Mouse (Mus musculus) heart, adult 2 months (tissue): ENCODE data around the gene Noc3l. TPM values are rescaled to one million over a fixed set of nuclear protein-coding genes. Genes with fewer than 3 reads are reported as not detected.

Experiments
- DNase-seq, 2 experiments: peaks; one replicate each; pipeline ENCODE4 v3.0.0; 2021
- H3K27ac ChIP-seq: fragments of 200-600 bp; 2 replicates; pipeline ENCODE4 v1.8.1; 2022
- H3K27me3 ChIP-seq: fragments of 200-500 bp; 2 replicates; pipeline ENCODE4 v1.6.1; 2012; ENCODE audit warnings: mild to moderate bottlenecking, low read length, inconsistent platforms, mixed read lengths; ENCODE audit not compliant: control insufficient read depth, insufficient read depth
- H3K36me3 ChIP-seq: fragments of 200-500 bp; 2 replicates; pipeline ENCODE4 v1.6.1; 2012; ENCODE audit warnings: low read length, inconsistent platforms; ENCODE audit not compliant: control insufficient read depth, insufficient read depth
- H3K4me1 ChIP-seq: fragments of 200-500 bp; 2 replicates; pipeline ENCODE4 v1.6.1; 2011; ENCODE audit warnings: low read length; ENCODE audit not compliant: control insufficient read depth, insufficient read depth
- H3K4me3 ChIP-seq: fragments of 200-600 bp; 2 replicates; pipeline ENCODE4 v1.8.1; 2022
- H3K79me2 ChIP-seq: fragments of 200-500 bp; replicated peaks from 2 replicates; pipeline ENCODE4 v1.6.1; 2012; ENCODE audit warnings: mild to moderate bottlenecking, inconsistent platforms, low read length, moderate library complexity, mixed read lengths; ENCODE audit not compliant: control insufficient read depth, insufficient read depth
- H3K9ac ChIP-seq: fragments of 200-500 bp; 2 replicates; pipeline ENCODE4 v1.6.1; 2012; ENCODE audit warnings: low read depth, mild to moderate bottlenecking, control low read depth, inconsistent platforms, low read length, mixed read lengths
- CTCF ChIP-seq: fragments of 200-600 bp; IDR thresholded peaks from 2 replicates; pipeline ENCODE4 v1.8.1; 2022; ENCODE audit warnings: antibody characterized with exemption, mild to moderate bottlenecking, moderate library complexity
- EP300 ChIP-seq: fragments of 200-500 bp; IDR thresholded peaks from 2 replicates; pipeline ENCODE4 v1.6.1; 2011; ENCODE audit warnings: low read depth, low read length, control low read depth; ENCODE audit not compliant: insufficient read depth
- POLR2A ChIP-seq: fragments of 200-500 bp; IDR thresholded peaks from 2 replicates; pipeline ENCODE4 v1.6.1; 2011; ENCODE audit warnings: mild to moderate bottlenecking, low read depth, low read length, control low read depth; ENCODE audit not compliant: insufficient read depth
- WGBS: fragments of 180-500 bp; shearing (Covaris S2); methylation state at CpG from one replicate; pipeline ENCODE4 v1.1.7; 2018; 5-methylcytosine and 5-hydroxymethylcytosine counted together
- intact Hi-C: fragments of 180-260 bp; cut with DNase I; formaldehyde crosslinking; loops from one replicate; pipeline ENCODE4 v1.15.1; 2025
- polyA plus RNA-seq: library from polyadenylated mRNA; depleted of rRNA; stranded (reverse); fragments of >200 nt; gene quantifications from 2 replicates; pipeline ENCODE4 v1.2.3, GENCODE M21; 2012
- total RNA-seq, 2 experiments: library from RNA; stranded (reverse); gene quantifications; 2 replicates each; pipeline ENCODE4 v1.2.3; 2021

Noc3l gene
- total and polyA plus RNA-seq, 3 experiments, result 1.8 to 7.6 (median 6.7) TPM

DNA sequence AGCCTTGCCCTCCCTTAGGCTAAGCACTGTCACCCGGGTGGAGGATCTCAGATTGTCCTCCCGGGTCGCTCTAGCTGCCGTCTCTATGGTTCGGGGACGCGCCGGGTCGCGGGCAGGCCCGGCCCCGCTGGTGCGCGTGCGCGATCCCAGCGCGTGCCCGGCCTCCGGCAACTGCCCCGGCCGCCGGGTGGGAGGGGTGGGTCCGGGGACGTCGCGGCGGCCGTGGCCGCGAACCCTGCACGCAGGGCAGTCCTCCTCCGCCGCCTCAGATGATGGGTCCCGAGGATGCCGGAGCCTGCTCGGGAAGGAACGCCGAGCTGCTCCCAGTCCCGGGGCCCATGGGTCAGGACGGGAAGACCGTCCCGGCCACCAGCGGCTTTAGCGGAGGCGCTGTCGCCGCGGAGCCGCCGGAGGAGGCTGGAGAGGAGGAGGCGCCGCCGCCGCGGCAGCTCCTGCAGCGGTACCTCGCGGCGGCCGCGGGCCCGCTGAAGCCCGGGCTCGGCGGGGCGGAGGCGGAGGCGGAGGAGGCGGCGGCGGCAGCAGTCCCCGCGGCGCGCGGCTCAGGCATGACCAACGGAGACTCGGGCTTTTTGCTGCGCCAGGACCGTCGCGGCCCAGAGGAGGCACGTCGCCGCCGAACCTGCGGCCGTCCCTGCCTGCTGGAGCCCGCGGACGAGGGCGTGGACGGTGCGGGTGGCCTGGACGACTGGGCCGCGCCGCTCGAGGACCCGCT is 17.6 kb upstream of the Noc3l start, which contains the start of gene Tbc1d12:
TSS of gene Tbc1d12 (plus strand) at position 142 of the 733 bp plus-strand sequence.
- TF ChIP-seq EP300 (0 out of 2 replicates have a peak, but pooled peaks have one; percentile 55), POLR2A (peak; percentile 84), CTCF (peak; percentile 39; the same call in 1 of the 2 replicates)
- H3K36me3 ChIP-seq, result peaks cover 4% of the 10 kb centered on the region; the same call in 1 of the 2 replicates
- H3K27me3 ChIP-seq, result no peaks in the 10 kb centered on the region
- H3K4me1 ChIP-seq, result peaks cover 3% of the 10 kb centered on the region
- peak; percentile 96 to 97 for DNase-seq
- peak within 1 kb of the TSS; percentile 64 for H3K4me3 ChIP-seq
- H3K27ac ChIP-seq, result peak within 1 kb of the TSS; percentile 93
- intact Hi-C loops, result loop anchor here (1.0 to 5.0 kb wide), 2 partner anchors 17 to 81 kb away; partner anchors contain the start of gene Noc3l
- H3K9ac ChIP-seq, result peak within 1 kb of the TSS; percentile 96
- WGBS, result under 1% methylated on average over 101 of the region's 101 CpGs
- H3K79me2 ChIP-seq, result no peaks in the 10 kb centered on the region; the same call in 1 of the 2 replicates

DNA sequence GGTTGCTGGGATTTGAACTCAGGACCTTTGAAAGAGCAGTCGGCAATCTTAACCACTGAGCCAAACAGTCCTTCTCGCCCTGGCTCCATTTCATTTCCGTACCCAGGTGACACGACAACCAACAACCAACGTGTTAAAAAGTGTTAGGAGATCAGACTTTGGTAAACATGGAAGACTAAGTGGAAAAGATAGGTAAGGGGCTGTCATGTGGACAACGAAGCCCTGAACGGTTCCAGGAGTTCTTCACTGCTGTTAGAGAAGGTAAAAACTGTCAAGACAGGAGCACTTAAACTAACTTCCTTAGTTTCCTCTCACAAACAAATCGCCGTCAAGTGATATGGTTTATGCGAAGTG is 17.0 kb upstream of the Noc3l start:
- DNase-seq, result no peak
- intact Hi-C loops, result loop anchor here (1.0 to 5.0 kb wide), 2 partner anchors 17 to 81 kb away; partner anchors contain the start of gene Noc3l
- H3K36me3 ChIP-seq, result peaks cover 4% of the 10 kb centered on the region; the same call in 1 of the 2 replicates
- peak overlapping the region; percentile 64 for H3K4me3 ChIP-seq
- peaks cover 3% of the 10 kb centered on the region for H3K4me1 ChIP-seq
- H3K79me2 ChIP-seq, result no peaks in the 10 kb centered on the region; the same call in 1 of the 2 replicates
- WGBS, result 18% methylated on average over 10 of the region's 10 CpGs
- TF ChIP-seq POLR2A, result no peak; the same call in 1 of the 2 replicates
- no peak for TF ChIP-seq EP300
- no peak for TF ChIP-seq CTCF
- peak overlapping the region; percentile 81 for H3K9ac ChIP-seq
- peak overlapping the region; percentile 93 for H3K27ac ChIP-seq
- H3K27me3 ChIP-seq, result no peaks in the 10 kb centered on the region

DNA sequence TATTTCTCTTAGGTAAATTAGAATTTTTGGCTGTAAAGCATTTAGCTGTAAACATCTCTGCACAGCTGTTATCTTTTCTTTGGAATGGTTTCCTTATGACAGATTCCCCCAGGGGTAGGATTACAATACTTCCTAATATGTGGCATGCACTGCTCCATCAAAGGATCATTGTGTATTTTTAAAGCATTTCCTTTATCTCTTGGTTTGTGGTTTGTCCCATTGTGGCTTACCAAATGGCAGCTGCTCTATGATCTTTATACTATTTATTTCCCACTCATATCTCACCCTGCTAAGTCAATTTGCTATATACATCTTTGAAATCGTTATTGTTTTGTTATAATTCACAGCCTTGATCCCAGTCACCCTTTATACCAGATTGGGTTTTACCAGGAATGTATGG is 14.2 kb upstream of the Noc3l start:
- Histone ChIP-seq H3K27ac (no peak overlapping the region), H3K36me3 (peaks cover 4% of the 10 kb centered on the region; the same call in 1 of the 2 replicates), H3K27me3 (no peaks in the 10 kb centered on the region), H3K4me1 (peaks cover 3% of the 10 kb centered on the region), H3K9ac (no peak overlapping the region), H3K79me2 (no peaks in the 10 kb centered on the region; the same call in 1 of the 2 replicates), H3K4me3 (no peak overlapping the region)
- no peak for DNase-seq
- intact Hi-C loops, result no loop called here
- 61% methylated on average over 1 of the region's 1 CpGs for WGBS
- TF ChIP-seq CTCF (no peak), POLR2A (no peak), EP300 (no peak)

DNA sequence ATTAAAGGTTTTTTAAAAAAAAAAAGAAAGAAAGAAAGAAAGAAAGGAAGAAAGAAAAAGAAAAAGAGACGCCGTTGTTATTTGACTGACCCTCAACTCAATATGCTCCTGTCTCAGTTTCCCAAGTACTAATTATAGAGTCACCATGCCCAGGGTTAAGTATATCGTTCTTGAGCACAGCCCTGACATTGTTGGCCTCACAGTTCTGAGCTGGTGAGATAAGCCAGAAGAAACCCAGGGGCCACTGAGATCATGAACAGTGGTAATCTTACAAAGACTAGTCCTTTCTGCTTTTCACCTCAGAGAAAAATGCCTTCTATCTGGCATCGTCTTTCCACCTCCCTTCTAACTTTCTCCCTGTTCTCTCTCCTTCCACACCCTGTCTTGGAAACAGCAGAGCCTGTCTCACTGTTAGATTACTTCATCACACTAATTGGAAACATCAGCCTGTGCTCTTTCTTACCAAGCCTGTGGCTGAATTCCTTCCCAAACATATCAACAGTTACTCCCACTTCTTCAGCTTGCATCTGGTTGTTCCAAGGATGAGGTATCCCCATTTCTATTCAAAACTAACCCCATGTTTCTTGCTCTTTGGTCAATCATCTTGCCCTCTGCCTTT is 1.3 kb upstream of the Noc3l start:
- Histone ChIP-seq H3K27me3 (no peaks in the 10 kb centered on the region), H3K4me3 (no peak overlapping the region), H3K36me3 (no peaks in the 10 kb centered on the region), H3K9ac (no peak overlapping the region), H3K27ac (no peak overlapping the region), H3K79me2 (0 out of 2 replicates have a peak, but pooled peaks cover 1% of the 10 kb centered on the region), H3K4me1 (peaks cover 3% of the 10 kb centered on the region)
- intact Hi-C loops, result no loop called here
- WGBS, result 68% methylated on average over 4 of the region's 4 CpGs
- TF ChIP-seq CTCF (no peak), POLR2A (no peak), EP300 (no peak)
- DNase-seq, result no peak

DNA sequence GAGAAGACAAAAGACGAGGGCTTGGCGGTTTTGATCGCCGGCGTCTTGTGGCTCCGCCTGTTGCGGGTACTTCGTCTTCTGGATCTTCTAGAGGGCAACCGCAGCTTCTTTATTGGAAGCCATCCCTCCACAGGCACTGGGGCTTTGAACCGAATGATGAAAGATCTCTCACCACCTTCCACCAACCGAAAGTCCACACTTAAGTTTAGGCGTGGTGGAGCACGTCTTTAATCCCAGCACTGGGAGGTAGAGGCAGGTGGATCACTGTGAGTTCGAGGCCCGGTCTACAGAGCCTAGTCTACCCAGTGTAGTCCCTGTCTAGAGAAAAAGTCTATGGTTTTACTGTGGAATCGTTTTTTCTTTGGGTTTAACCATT is 378 bp upstream of the Noc3l start:
- H3K27ac ChIP-seq, result peak overlapping the region; percentile 84

DNA sequence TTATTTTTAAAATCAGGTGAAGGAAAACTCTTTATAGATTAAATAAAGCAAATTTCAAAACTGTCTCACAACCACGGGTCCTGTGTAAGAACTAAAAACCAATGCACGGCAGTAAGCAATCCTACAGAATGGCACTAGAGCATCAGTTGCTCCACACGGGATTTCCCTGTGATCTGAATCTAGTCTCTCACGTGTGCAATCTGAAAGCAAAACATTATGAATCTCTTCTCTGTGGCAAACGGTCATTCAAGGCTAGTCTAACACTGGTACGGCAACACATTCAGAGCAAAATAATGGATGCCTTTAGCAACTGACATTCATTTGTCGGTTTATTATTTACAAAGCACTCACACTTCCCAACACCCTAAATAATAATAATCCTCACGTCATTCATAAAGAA is 846 bp downstream of the Noc3l start:
- Histone ChIP-seq H3K79me2 (0 out of 2 replicates have a peak, but pooled peaks cover 1% of the 10 kb centered on the region), H3K4me3 (peak overlapping the region; percentile 69), H3K36me3 (no peaks in the 10 kb centered on the region), H3K27me3 (no peaks in the 10 kb centered on the region), H3K27ac (no peak overlapping the region), H3K9ac (peak overlapping the region; percentile 63; the same call in 1 of the 2 replicates), H3K4me1 (peaks cover 3% of the 10 kb centered on the region)
- TF ChIP-seq EP300 (no peak), CTCF (no peak), POLR2A (no peak)
- intact Hi-C loops, result no loop called here
- DNase-seq, result no peak
- WGBS, result 21% methylated on average over 8 of the region's 8 CpGs

More for the DNA sequence above, 378 bp upstream of the Noc3l start:
- WGBS, result 13% methylated on average over 16 of the region's 16 CpGs
- TF ChIP-seq POLR2A, result no peak
- intact Hi-C loops, result loop anchor here (1.0 kb wide), 1 partner anchor 17 kb away; the partner anchor contains the start of gene Tbc1d12
- no peak for DNase-seq
- Histone ChIP-seq H3K79me2 (0 out of 2 replicates have a peak, but pooled peaks cover 1% of the 10 kb centered on the region), H3K36me3 (no peaks in the 10 kb centered on the region), H3K4me3 (peak overlapping the region; percentile 69), H3K27me3 (no peaks in the 10 kb centered on the region), H3K9ac (peak overlapping the region; percentile 69), H3K4me1 (peaks cover 3% of the 10 kb centered on the region)
